ENCODE assay signal across 22 mouse cellular contexts in genomic region chr5:151116192-151116887, GRCm38 (mm10).
DNase-seq lines count a peak whose midpoint lies in the region; ATAC-seq and TF ChIP-seq lines count a peak whose summit lies in the region.
"Had no signal": no experiment of that assay in that cellular context is flagged by ENCODE, and none has a peak within 500 bp of the region (broad histone marks: within the 10 kb centered on the region; RNA-seq: fewer than 3 reads in every experiment).

No protein-coding gene starts in this region.

- TF ChIP-seq RAD21 in CH12.LX (IDR thresholded peaks at IDR 0.05; ENCODE audit: low read depth, low read length): no peak; the same call in 1 of the 2 replicates

- peak; percentile 55; the same call in 1 of the 2 replicates for ATAC-seq in lung, embryonic 15.5 days (ENCODE audit: borderline replicate concordance, extremely low read depth, low FRiP score, low TSS enrichment)
- ATAC-seq: CD4-positive, CD25-positive, alpha-beta regulatory T cell, adult 4 months; forebrain, postnatal 0 days; liver, embryonic 12.5 days; midbrain, embryonic 16.5 days had no signal

- peak overlapping the region; percentile 20; the same call in 1 of the 2 replicates for H3K9ac ChIP-seq in CH12.LX (ENCODE audit: insufficient read depth, low read depth)
- no peak overlapping the region for H3K9ac ChIP-seq in lung, embryonic 15.5 days
- H3K9ac ChIP-seq: forebrain, postnatal 0 days; liver, embryonic 12.5 days had no signal

- TF ChIP-seq EP300 in CH12.LX (IDR thresholded peaks at IDR 0.05; ENCODE audit: low read length): no peak

- no peak for TF ChIP-seq POLR2A in CH12.LX (IDR thresholded peaks at IDR 0.05; ENCODE audit: low read depth, low read length)

- no peaks in the 10 kb centered on the region for H3K9me3 ChIP-seq in CH12.LX (replicated peaks; ENCODE audit: low read length)
- no peaks in the 10 kb centered on the region for H3K9me3 ChIP-seq in lung, embryonic 15.5 days
- H3K9me3 ChIP-seq: forebrain, embryonic 10.5 days; heart, embryonic 10.5 days; liver, embryonic 12.5 days had no signal

- H3K4me2 ChIP-seq in CH12.LX (ENCODE audit: insufficient read depth, low read depth, poor library complexity, severe bottlenecking): peak overlapping the region; percentile 49
- no peak overlapping the region for H3K4me2 ChIP-seq in lung, embryonic 15.5 days
- H3K4me2 ChIP-seq: liver, embryonic 12.5 days had no signal

- no peak overlapping the region for H3K4me3 ChIP-seq in CH12.LX (replicated peaks in 1 of 3; ENCODE audit: low read depth in 2 of 3, low read length in 2 of 3, poor library complexity in 1 of 3)
- H3K4me3 ChIP-seq in lung, embryonic 15.5 days: no peak overlapping the region
- H3K4me3 ChIP-seq: forebrain, embryonic 10.5 days; heart, embryonic 10.5 days; liver, embryonic 12.5 days had no signal

- in situ Hi-C loops in CH12.LX (cut with MboI; ENCODE audit: low pct_ligation_motif_present, low pct_unique_long_range_greater_than_20kb, low sequenced_read_pairs): no loop called here

- peaks cover 8 to 76% of the 10 kb centered on the region in 2 experiments for H3K36me3 ChIP-seq in CH12.LX (replicated peaks in 1 of 2; ENCODE audit: control insufficient read depth in 1 of 2, insufficient read depth in 1 of 2, low read length in 1 of 2)
- H3K36me3 ChIP-seq in lung, embryonic 15.5 days: no peaks in the 10 kb centered on the region
- H3K36me3 ChIP-seq: forebrain, embryonic 10.5 days; heart, embryonic 10.5 days; liver, embryonic 12.5 days had no signal

- dilution Hi-C loops in CH12.LX (cut with MboI; ENCODE audit: extremely low pct_ligation_motif_present, extremely low pct_unique_long_range_greater_than_20kb, low sequenced_read_pairs): no loop called here

- DNase-seq in heart, adult 11 months: peak; percentile 86
- no peak for DNase-seq in heart, adult 8-10 months (ENCODE audit: low spot score)
- DNase-seq in CH12.LX (ENCODE audit: extremely low read depth): peak; percentile 38
- peak; percentile 76 for DNase-seq in lung, postnatal 36 days
- no peak for DNase-seq in urinary bladder, postnatal 36 days (ENCODE audit: low spot score in 2 of 2)
- DNase-seq in B cell, adult 2 months: no peak
- no peak for DNase-seq in left cerebral cortex, postnatal 36 days (ENCODE audit: low spot score in 2 of 2)
- DNase-seq: adrenal gland, adult 8-10 months; cerebellum, adult 11-12 months; cerebellum, postnatal 10 days; forebrain, postnatal 0 days; gastrocnemius, postnatal 36 days; kidney, adult 2 months; right cerebral cortex, adult 18-20 months had no signal

- WGBS in lung, embryonic 15.5 days: 60% methylated on average over 5 of the region's 5 CpGs

- no peak for TF ChIP-seq CTCF in CH12.LX (conservative IDR thresholded peaks at IDR 0.05 in 1 of 2, IDR thresholded peaks at IDR 0.05 in 1 of 2; ENCODE audit: low read depth in 2 of 2, low read length in 2 of 2)

- no peaks in the 10 kb centered on the region for H3K27me3 ChIP-seq in CH12.LX (replicated peaks)
- H3K27me3 ChIP-seq in lung, embryonic 15.5 days: no peaks in the 10 kb centered on the region
- H3K27me3 ChIP-seq: liver, embryonic 12.5 days had no signal

- peaks cover 21 to 91% of the 10 kb centered on the region in 2 experiments for H3K4me1 ChIP-seq in CH12.LX (ENCODE audit: control insufficient read depth in 1 of 2, insufficient read depth in 2 of 2)
- H3K4me1 ChIP-seq in lung, embryonic 15.5 days: peaks cover 25% of the 10 kb centered on the region
- H3K4me1 ChIP-seq: forebrain, embryonic 10.5 days; heart, embryonic 10.5 days; liver, embryonic 12.5 days had no signal

- H3K27ac ChIP-seq in CH12.LX (ENCODE audit: insufficient read depth, low read depth): peak overlapping the region; percentile 78
- peak overlapping the region; percentile 71 for H3K27ac ChIP-seq in lung, embryonic 15.5 days
- H3K27ac ChIP-seq: forebrain, embryonic 10.5 days; heart, embryonic 10.5 days; kidney, postnatal 0 days; liver, embryonic 12.5 days; macrophage had no signal

- H3K79me2 ChIP-seq in CH12.LX (replicated peaks; ENCODE audit: control insufficient read depth, extremely low read depth, insufficient read depth, poor library complexity, severe bottlenecking): peaks cover 88% of the 10 kb centered on the region

- intact Hi-C loops in left cerebral cortex, postnatal 36 days (cut with DNase I): no loop called here

TF ChIP-seq in CH12.LX, 34 proteins besides CTCF, POLR2A, EP300 and RAD21:
- TF ChIP-seq TCF12 (IDR thresholded peaks at IDR 0.05; ENCODE audit: low read depth, low read length) (peak; percentile 39; the same call in 1 of the 2 replicates), SIN3A (IDR thresholded peaks at IDR 0.05; ENCODE audit: low read length) (0 out of 2 replicates have a peak, but pooled peaks have one; percentile 35), CHD1 (IDR thresholded peaks at IDR 0.05; ENCODE audit: low read depth, low read length) (peak; percentile 81), IRF4 (IDR thresholded peaks at IDR 0.05; ENCODE audit: low read depth, low read length) (peak; percentile 79), JUN (IDR thresholded peaks at IDR 0.05; ENCODE audit: insufficient read depth, low read depth, low read length) (peak; percentile 33; the same call in 1 of the 2 replicates), MAZ (IDR thresholded peaks at IDR 0.05; ENCODE audit: low read depth, low read length) (no peak), ZMIZ1 (IDR thresholded peaks at IDR 0.05; ENCODE audit: low read depth, low read length) (no peak)

Comparison
In these comparisons a context has a peak if more than half of its experiments do, and no peak if none do; other contexts are left out.
1. DNase-seq: peak in heart, adult 11 months (single experiment), CH12.LX (single experiment) and lung, postnatal 36 days (single experiment); none in heart, adult 8-10 months (single experiment), urinary bladder, postnatal 36 days (0 of 2), B cell, adult 2 months (0 of 2) and left cerebral cortex, postnatal 36 days (0 of 2).